Mouse (Mus musculus): Measurements from ENCODE around the gene BC005561.

BC005561 gene

DNA sequence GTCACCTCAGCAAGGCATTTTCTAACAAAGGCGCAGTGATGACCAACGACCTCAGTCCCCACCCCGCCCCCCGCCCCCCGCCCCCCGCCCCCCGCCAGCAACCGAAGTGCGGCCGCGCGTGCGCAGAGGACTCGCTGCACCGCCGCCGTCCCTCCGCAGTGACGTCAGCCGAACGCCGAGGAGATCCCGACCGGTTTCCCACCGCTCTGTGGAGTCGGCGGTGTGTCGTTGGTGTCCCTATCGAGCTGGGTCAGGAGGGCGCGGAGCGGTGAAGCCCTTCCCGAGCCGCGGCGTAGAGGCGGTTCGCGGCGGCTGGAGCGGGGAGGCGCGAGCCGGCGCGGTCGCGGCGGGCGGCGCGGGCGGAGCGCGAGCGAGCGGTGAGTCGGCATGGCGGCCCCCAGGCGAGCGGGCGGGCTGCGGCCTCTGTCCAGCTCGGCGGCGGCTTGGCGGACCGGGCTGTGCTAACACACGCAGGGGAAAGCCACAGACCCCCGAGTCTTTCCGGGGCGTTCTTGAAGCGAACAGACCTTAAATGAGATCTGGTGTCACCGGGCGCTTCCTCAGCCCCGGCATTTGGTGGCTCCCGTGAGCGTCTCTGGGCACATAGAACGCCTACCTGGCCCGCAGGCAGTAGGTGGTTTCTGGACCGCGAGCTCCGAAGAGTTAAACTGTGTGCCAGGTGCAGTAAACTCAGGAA, at the start of gene BC005561:
Gene BC005561 (plus strand): TSS at position 158 of the 697 bp plus-strand sequence.
- in situ Hi-C loops (cut with MboI, MseI) = no loop called here

DNA sequence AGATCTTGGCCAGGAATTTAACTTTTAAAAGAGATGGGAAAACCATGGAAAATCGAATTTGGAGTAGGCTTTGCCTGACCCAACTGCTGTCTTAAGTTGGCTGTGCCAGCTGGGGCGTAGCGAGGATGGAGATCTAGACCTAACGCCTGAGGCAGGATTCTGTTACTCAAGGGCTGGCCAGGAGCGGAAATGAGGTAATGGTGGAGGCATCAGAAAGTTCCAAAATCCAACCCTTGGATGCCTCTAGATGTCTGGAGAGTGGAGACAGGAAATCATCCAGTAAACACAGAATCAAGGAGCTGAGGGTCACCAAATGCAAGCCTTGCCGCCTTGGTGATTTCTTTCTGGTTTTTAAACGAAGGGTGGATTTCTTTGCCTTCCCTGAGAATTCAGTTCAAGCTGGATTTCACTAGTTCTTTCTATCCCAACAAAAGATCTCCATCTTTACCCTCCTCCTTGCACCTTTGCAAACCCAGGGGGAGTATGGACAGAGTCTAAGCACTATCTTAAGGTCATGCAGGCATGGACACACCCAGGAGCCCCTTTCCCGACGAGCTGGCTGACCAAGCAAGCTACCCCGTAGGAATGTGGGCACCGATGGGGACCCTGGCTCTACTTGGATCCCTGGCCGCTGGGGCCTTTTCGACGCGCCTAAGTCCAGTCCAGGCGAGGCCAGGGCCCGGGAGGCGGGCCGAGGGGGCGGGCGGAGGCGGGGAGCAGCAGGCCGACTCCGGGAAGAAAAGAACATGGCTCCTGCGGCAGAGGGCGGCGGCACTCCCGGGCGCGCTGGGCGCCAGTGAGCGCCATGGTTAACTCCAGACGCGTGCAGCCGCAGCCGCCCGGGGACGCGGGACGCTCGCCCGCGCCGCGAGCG, 49.1 kb upstream of the BC005561 start, which contains the start of gene Pkd2:
Gene Pkd2 (plus strand): TSS at position 619 of the 874 bp plus-strand sequence.
- in situ Hi-C loops (cut with MboI, MseI) = loop anchor here in 1 of 2 experiments (10.0 kb wide), 1 partner anchor 1296 kb away; no protein-coding TSS in a partner anchor

DNA sequence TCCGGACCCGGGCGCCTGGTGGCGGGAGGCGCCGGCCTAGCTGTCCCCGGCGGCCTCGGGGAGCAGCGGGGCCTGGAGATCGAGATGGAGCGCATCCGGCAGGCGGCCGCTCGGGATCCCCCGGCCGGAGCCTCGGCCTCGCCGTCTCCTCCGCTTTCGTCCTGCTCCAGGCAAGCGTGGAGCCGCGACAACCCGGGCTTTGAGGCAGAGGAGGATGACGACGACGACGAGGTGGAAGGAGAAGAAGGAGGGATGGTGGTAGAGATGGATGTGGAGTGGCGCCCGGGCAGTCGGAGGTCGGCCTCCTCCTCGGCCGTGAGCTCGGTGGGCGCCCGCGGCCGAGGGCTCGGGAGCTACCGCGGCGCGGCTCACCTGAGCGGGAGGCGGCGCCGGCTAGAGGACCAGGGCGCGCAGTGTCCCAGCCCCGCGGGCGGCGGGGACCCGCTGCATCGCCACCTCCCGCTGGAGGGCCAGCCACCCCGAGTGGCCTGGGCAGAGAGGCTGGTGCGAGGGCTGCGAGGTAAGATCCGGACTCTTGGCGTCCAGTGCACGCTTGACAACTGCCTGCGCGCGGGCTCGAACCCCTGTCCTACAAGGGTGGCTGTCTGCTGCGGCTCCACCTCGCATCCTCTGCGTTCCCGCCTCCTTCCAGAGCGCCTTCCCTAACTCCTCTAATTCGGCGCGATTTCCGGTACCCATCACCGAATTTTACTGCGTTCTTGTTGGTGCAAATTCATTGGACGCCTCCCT, 48.3 kb upstream of the BC005561 start:
- in situ Hi-C loops (cut with MboI, MseI) = loop anchor here in 1 of 2 experiments (10.0 kb wide), 1 partner anchor 1295 kb away; no protein-coding TSS in a partner anchor

DNA sequence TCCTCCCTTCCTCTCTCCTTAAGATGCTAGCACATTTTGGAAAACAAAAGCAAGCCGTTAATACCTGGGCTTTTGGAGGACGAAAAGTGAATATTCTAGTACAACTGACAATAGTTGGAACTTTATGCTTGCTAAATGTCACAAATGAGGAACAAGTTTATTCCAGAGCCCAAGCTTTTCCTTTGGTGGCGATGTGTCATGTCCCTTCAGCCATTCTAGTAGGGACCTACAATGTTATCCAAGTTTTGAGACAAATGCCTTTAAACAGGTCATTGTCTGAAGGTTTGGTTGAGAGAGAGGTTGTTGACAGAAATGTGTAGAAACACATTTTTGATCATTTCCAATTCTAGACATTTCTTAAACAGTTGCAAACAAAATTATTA, 47.7 kb upstream of the BC005561 start:
- in situ Hi-C loops (cut with MboI, MseI) = no loop called here

DNA sequence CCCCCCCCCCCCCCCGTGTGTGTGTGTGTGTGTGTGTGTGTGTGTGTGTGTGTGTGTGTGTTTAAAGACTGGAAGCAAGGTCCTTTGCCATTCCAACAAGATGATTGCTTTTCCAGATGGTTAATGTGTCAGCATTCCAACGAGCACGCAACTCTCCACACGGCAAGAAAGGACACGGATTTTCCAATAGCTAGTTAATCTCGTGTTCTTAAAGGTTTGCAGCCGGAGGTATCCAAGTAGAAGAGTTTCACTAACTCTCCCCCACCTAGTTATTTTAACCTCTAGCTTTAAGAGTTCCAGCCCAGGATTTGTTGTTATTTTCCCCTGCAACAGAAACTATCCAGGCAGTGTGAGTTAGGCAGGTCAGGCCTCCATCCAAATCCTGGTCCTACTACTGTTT, 47.3 kb upstream of the BC005561 start:
- in situ Hi-C loops (cut with MboI, MseI) = no loop called here

DNA sequence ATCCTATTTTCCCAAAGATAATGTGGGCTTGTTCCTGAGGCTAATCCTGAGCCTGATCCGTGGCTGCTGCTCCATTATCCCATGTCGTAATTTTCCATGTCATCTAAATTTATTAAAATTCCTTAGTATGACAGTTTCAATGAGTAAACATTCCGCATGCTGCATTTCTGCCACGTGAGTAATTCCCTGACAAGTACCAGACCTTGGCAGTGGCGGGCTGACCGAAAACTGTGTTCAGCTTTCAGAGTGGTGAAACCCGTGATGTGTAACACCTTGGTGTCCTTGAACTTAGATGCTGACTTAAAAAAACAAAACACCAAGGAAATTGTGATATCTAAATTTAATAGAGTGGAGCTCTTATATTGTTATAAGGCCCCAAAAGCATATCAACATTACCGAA, 42.9 kb upstream of the BC005561 start:
- in situ Hi-C loops (cut with MboI, MseI) = no loop called here

DNA sequence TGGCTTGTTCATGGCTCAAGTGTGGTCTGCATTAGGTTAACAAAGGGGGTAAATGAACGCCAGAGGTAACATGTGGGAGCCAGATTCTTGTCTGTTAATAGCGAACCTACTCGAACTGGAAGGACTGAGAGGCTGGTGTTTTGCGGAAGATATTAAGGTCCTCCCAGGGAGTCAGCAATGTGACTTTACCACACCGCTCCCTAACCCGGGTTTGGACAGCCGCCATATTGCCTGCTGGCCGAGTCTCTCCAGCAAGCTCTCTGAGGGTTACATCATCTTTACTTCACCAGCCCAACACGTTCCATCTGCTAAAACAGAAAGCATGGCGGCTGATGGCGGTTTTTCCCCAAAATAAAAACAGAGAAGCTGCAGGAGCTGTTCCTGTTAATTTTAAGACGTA, 42.4 kb upstream of the BC005561 start:
- in situ Hi-C loops (cut with MboI, MseI) = no loop called here

DNA sequence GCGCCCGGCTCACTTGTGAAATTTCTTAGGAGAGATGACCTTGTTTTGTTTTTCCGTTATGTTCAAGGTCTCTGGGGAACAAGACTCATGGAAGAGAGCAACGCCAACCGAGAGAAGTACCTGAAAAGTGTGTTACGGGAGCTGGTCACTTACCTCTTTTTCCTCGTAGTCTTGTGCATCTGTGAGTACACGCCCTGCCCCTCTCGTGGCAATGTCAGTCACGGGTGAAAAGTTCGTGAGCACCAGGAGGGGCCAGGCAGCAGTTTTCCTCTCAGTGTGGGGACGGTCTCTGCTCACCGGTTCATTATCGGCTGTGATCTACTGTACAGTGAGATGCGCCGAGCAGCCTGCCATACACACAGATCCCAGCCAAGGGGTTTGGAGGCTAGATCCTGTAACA, 41.3 kb upstream of the BC005561 start:
- in situ Hi-C loops (cut with MboI, MseI) = no loop called here

DNA sequence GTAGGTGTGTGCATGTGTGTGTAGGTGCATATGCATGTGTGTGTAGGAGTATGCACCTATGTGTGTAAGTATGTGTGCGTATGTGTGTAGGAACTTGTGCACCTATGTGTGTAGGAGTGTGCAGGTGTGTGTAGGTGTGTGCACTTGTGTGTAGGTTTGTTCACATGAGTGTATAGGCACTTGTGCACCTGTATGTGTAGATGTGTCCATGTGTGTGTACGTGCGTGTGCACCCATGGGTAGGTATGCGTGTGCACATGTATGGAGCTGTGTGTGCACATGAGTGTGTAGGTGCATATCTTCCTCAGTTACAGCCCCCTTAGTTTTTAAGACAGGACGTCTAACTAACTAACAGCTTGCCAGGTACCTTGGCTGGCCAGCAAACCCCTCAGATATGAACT, 39.6 kb upstream of the BC005561 start:
- in situ Hi-C loops (cut with MboI, MseI) = no loop called here

DNA sequence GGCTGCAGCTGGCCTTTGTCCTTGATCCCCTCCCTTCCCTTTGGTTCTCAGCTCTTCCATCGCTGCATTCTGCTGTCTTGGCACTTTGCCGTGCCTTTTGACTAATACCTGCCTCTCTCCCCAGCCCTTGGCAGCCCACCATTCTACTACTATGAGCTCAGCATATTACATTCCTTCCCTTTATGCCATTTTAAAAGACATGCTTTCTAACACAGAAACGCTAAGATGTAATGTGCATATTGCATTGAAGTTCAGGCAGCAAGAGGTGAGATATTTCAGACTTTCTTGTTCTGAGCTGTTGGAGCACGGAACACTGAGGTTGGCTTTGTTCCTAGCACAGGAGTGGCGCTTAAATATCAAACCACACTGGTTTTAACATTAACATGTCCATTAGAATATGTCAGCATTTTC, 37.2 kb upstream of the BC005561 start:
- in situ Hi-C loops (cut with MboI, MseI) = no loop called here

DNA sequence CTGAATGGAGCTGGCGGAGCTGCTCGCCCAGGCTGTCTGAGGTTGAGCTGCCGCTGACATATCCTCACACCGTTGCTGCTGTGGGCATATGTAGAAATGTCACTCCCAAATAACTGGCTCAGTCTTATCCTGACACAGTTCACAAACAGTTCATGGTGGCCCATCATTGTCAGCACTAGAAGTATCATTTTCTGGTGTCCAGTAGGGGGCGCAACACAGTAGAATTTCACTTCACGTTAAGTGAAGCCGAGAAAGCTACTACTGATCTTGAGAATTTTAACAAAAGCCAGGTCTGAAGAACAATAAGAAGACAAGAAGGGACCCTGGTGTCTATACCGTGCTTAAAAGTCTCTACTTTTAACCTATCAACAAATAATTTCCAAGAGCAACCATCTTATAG, 35.8 kb upstream of the BC005561 start:
- in situ Hi-C loops (cut with MboI, MseI) = no loop called here

DNA sequence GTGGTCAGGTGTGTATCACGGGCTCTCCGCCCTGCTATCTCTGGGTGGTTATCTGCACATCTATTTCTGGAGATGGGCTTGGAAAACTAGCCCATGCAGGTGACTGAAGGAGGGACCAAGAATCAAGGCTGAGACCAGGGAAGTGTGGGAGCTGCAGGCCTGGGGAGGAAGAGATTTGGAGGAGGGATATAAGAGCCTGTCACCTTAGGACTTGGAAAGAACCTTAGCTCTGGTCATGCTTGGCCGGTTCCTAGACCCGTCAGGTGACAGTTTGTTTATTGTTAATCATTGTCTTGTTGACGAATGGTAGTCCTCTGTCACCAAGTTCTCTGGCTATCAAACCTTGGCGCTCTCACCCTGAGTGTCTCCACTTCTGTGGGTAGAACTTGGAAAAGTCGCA, 27.8 kb upstream of the BC005561 start:
- in situ Hi-C loops (cut with MboI, MseI) = no loop called here

DNA sequence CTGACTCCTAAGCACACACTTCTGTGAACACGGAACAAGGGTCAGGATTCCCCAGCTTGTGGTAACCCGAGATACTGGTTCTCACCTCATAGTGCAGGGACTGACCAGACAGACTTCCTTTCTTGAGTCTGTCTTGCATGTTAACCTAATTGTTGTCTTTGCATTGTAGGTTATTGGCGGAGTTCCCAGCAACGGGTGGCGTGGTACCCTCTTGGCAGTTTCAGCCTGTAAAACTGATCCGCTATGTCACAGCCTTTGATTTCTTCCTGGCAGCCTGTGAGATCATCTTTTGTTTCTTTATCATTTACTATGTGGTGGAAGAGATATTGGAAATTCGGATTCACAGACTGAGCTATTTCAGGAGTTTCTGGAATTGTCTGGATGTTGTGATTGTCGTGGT, 25.3 kb upstream of the BC005561 start:
- in situ Hi-C loops (cut with MboI, MseI) = no loop called here

DNA sequence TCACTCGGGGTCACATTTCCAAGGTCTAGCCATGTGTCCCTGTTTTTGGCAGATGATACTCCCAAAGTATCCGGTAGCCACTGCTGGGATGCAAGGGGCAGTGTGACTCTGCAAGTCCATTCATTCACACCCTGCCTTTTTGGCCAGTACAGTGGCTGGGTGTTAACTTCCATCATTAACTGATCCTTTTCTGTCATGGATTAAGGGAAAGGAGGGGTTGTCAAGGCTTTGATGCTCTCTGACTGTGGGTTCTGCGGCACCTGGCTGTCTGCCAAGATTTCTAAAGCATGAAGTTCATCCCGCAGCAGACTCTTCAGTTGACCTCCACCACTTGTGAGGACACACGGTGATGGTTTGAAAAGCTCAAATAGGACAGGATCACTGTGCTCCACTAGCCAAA, 16.6 kb upstream of the BC005561 start:
- in situ Hi-C loops (cut with MboI, MseI) = loop anchor here in 1 of 2 experiments (10.0 kb wide), 1 partner anchor 717 kb away; no protein-coding TSS in a partner anchor

DNA sequence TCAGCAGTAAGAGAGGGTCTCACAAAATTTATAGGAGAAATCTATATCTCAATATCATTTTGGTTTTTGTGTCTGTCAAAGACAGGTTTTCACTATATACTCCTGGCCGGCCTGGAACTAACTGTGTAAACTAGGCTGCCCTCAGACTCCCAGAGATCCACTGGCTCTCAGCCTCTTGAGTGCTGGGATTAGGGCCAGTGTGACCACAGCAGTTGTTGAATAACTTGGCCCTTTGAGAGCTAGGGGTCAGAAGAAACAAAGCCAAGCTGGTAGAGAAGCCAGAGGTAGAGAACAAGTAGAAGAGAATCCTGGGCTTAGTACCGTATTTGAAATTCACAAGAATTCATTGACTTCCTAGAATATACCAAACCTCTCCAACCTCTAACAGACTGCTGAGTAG, 3.3 kb upstream of the BC005561 start:
- in situ Hi-C loops (cut with MboI, MseI) = no loop called here

DNA sequence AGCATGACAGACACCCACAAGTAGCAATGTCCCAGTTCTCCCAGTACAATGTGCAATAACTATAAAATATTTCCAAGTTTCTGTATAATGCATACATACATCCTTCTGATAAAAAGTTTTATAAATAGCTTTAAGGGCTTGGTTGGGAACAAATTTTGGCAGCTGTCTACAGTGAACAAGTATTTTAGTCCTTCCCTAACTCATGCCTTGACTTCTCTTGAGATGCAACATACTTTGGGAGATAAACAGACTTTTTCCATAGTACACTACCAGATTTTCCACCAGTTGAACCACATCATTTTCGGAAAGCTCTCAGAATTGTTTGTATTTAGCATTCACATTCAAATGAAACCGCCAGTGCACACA, 340 bp upstream of the BC005561 start:
- in situ Hi-C loops (cut with MboI, MseI) = no loop called here

DNA sequence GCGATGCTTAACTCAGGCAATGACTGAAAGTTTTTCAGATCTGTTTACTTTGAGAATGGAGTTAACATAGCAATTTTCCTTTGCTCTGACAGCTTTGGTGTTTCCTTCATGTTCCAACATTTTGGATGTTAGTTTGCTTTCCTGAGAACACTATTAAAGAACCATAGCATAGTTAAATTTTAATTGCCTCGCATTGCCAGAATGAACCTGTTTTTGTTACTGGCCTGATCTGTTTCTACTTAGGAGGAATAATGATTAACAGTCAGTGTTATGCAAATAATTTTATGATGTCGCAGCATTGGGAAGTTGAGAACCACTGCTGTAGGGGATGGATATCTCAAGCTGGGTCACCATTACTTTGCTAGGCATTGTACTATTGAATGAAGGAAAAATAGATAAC, 3.1 kb downstream of the BC005561 start:
- in situ Hi-C loops (cut with MboI, MseI) = no loop called here

DNA sequence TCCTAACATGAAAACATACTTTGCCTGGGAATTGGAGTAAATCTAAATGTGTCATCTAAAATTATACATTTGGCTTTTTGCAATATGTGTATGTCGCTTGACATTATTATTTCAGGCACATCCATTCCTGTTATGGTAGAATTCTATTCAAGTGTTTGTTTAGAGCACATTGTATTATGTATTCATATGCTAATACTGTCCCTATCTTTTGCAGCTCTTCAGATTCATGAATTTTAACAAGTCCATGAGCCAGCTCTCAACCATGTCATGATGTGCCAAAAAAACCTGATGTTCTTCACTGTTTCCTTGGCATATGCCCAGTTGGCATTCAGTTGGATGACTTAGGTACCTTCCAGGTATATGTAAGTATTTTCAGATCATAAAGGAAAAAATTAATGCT, 30.5 kb downstream of the BC005561 start:
- in situ Hi-C loops (cut with MboI, MseI) = no loop called here

DNA sequence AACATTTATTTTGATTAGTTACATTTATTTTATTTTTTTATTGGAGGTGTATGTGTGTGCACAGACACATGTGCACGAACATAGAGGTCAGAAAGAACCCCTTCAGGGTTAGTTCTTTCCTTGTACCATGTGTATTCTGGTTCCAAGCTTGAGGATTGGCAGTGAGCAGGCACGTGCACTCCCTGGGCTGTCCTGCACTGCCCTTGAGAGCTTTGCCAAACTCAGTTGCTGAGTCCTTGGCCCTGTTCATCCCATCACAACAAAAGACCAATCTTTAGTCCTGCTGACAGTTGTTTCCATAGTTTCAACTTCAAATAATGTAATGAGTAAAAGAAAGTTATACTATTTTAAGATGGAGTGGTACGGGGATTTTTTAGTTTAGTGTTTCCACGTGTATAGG, 31.2 kb downstream of the BC005561 start:
- in situ Hi-C loops (cut with MboI, MseI) = no loop called here

DNA sequence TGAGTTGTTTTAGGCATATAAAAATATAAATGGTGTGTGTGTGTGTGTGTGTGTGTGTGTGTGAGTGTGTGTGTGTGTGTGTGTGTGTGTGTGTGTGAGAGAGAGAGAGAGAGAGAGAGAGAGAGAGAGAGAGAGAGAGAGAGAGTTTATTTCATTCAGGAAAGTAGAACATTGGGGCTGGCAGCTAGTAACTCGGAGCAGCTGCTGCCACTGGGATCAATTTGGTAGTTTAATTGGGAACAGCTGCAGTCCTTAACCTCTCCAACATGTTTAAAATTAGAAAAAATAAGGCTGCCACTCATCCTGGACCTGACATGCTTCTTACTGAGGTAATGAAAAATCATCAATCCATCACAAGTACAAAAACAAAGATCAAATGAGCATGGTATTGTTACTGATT, 59.9 kb downstream of the BC005561 start:
- in situ Hi-C loops (cut with MboI, MseI) = loop anchor here in 1 of 2 experiments (5.0 kb wide), 1 partner anchor 51 kb away; no protein-coding TSS in a partner anchor

DNA sequence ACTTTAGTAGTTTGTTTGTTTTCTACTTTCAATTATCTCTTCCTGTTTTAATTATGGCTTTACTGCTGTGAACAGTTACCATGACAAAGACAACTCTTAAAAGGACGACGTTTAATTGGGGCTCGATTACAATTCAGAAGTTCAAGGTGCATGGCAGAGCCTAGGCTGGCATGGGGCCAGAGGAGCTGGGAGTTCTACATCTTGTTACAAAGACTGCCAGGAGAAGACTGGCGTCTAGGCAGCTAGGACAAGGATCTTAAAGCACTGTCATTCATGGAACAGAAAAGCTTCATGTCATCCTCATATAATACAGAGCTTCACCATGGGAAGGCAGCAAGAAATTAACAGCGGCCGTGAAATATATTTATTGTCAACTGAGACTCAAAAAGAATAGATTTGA, 62.6 kb downstream of the BC005561 start:
- in situ Hi-C loops (cut with MboI, MseI) = loop anchor here in 1 of 2 experiments (10.0 kb wide), 1 partner anchor 484 kb away; no protein-coding TSS in a partner anchor

Data from T-helper 17 cell (primary cell).